Mouse (Mus musculus): ENCODE measurements around the gene Cbx3. TPM values are rescaled to one million over a fixed set of nuclear protein-coding genes. Genes with fewer than 3 reads are reported as not detected.

The Cbx3 gene
- 4.7 and 5.2 TPM in 2 replicates for polyA plus RNA-seq (2012; rRNA removed)

DNA sequence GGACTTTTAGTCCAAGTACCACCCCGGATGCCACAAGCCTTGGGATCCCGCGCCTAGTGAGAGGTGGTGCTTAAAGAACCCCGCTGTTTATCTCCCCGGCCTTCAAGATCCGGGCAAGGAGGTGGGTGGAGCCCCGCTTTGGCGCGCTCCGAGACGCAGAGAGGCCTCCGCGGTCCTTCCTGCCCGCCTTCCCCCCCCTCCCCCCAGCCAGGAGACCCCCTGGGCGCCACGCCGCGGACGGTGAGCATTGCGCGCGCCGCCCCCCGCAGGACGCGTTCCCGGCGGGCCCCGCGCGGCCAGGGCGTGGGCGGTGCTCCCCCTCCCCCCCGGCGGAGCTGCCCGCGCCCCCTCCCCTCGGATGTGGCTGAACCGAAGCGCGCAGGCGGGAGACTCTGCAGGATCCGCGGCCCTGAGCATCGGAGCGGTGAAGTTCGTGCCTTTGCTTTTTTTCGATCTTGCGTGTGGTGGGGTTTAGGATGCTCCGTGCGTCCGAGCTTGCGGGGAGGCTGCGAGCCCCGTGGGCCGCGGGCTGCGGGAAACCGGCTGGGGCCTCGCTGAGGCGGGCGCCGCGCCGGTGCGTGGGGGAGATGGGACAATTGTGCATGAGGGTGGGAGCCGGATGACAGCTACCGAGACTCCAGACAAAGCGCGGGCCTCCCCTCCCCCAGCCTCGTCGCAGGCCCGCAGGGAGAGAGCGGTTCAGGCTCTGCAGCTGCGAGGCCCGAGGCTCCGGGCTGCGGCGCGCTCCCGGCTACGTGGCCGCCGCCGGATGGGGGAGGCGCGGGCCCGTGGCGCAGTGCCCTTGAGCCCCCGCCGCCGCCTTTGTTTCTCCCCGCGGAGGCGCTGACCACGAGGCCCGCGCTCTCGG, at the start of gene Cbx3:
TSS of gene Cbx3 (plus strand) at position 50 of the 868 bp plus-strand sequence.
- Histone ChIP-seq H3K27ac (ENCODE audit: insufficient read depth, low read length) (peak within 1 kb of the TSS; percentile 100), H3K4me1 (ENCODE audit: control insufficient read depth, insufficient read depth, insufficient read length) (peaks cover 5% of the 10 kb centered on the region), H3K27me3 (ENCODE audit: control insufficient read depth, insufficient read depth, low read length) (no peaks in the 10 kb centered on the region), H3K36me3 (ENCODE audit: control insufficient read depth, insufficient read depth, low read length) (peaks cover 11% of the 10 kb centered on the region), H3K4me3 (ENCODE audit: extremely low read depth, insufficient read depth, insufficient read length) (peak within 1 kb of the TSS; percentile 99)
- peak; percentile 78 to 85 for DNase-seq (ENCODE audit: low read depth in 1 of 2, low spot score in 2 of 2)
- WGBS, result 1% methylated on average over 96 of the region's 99 CpGs
- TF ChIP-seq POLR2A (IDR thresholded peaks at IDR 0.05; ENCODE audit: low read depth, low read length) (peak; percentile 9), CTCF (IDR thresholded peaks at IDR 0.05; ENCODE audit: extremely low read depth, insufficient read depth, insufficient read length, insufficient replicate concordance) (no peak)

- no peaks in the 10 kb centered on the region for H3K27me3 ChIP-seq (ENCODE audit: control insufficient read depth, insufficient read depth, low read length)
- H3K27ac ChIP-seq (ENCODE audit: insufficient read depth, low read length), result no peak overlapping the region
- DNase-seq (ENCODE audit: low read depth in 1 of 2, low spot score in 2 of 2), result no peak
- H3K4me1 ChIP-seq (ENCODE audit: control insufficient read depth, insufficient read depth, insufficient read length), result no peaks in the 10 kb centered on the region
- no peak overlapping the region for H3K4me3 ChIP-seq (ENCODE audit: extremely low read depth, insufficient read depth, insufficient read length)
- no peaks in the 10 kb centered on the region for H3K36me3 ChIP-seq (ENCODE audit: control insufficient read depth, insufficient read depth, low read length)
- no peak for TF ChIP-seq POLR2A (IDR thresholded peaks at IDR 0.05; ENCODE audit: low read depth, low read length)
- TF ChIP-seq CTCF (IDR thresholded peaks at IDR 0.05; ENCODE audit: extremely low read depth, insufficient read depth, insufficient read length, insufficient replicate concordance), result no peak
- 58% methylated on average over 11 of the region's 11 CpGs for WGBS
Observed at GRCm38 (mm10) chr6:51423466-51424122, 46.6 kb upstream of the Cbx3 start.

DNA sequence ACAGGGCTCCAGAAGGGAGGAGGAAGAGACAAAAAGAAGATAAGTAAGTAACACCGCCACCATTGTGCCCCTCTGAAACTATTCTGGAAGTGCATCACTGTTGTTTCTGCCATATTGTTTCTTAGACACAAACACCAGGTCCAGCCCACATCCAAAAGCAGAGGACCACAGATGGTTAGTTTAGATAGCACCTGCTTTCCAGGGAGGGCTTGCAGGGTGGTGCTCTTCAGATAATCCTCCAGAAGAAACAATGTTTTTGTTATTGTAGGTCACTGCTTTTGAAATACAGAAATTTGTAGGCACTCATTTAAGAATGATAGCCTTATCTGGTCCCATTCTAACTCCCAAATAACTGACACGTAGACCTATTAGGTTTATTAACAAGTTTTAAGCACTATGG, 45.6 kb upstream of the Cbx3 start:
- Histone ChIP-seq H3K27ac (ENCODE audit: insufficient read depth, low read length) (no peak overlapping the region), H3K27me3 (ENCODE audit: control insufficient read depth, insufficient read depth, low read length) (no peaks in the 10 kb centered on the region), H3K4me1 (ENCODE audit: control insufficient read depth, insufficient read depth, insufficient read length) (no peaks in the 10 kb centered on the region), H3K4me3 (ENCODE audit: extremely low read depth, insufficient read depth, insufficient read length) (no peak overlapping the region), H3K36me3 (ENCODE audit: control insufficient read depth, insufficient read depth, low read length) (no peaks in the 10 kb centered on the region)
- DNase-seq (ENCODE audit: low read depth in 1 of 2, low spot score in 2 of 2), result no peak
- WGBS, result 72% methylated on average over 2 of the region's 2 CpGs
- no peak for TF ChIP-seq CTCF (IDR thresholded peaks at IDR 0.05; ENCODE audit: extremely low read depth, insufficient read depth, insufficient read length, insufficient replicate concordance)
- TF ChIP-seq POLR2A (IDR thresholded peaks at IDR 0.05; ENCODE audit: low read depth, low read length), result no peak

- Histone ChIP-seq H3K27ac (ENCODE audit: insufficient read depth, low read length) (no peak within 1 kb of the TSS), H3K4me3 (ENCODE audit: extremely low read depth, insufficient read depth, insufficient read length) (peak within 1 kb of the TSS; percentile 43; the same call in 1 of the 2 replicates), H3K4me1 (ENCODE audit: control insufficient read depth, insufficient read depth, insufficient read length) (peaks cover 11% of the 10 kb centered on the region), H3K27me3 (ENCODE audit: control insufficient read depth, insufficient read depth, low read length) (peaks cover 12% of the 10 kb centered on the region), H3K36me3 (ENCODE audit: control insufficient read depth, insufficient read depth, low read length) (no peaks in the 10 kb centered on the region)
- WGBS, result 2% methylated on average over 74 of the region's 74 CpGs
- TF ChIP-seq CTCF (IDR thresholded peaks at IDR 0.05; ENCODE audit: extremely low read depth, insufficient read depth, insufficient read length, insufficient replicate concordance) (no peak), POLR2A (IDR thresholded peaks at IDR 0.05; ENCODE audit: low read depth, low read length) (no peak)
- DNase-seq (ENCODE audit: low read depth in 1 of 2, low spot score in 2 of 2), result peak in 1 of 2 experiments; percentile 40
Observed at GRCm38 (mm10) chr6:51432535-51433397, 37.4 kb upstream of the Cbx3 start, which contains the start of gene Nfe2l3. Gene Nfe2l3, plus strand, starts transcription at chr6:51432670.

- Histone ChIP-seq H3K4me1 (ENCODE audit: control insufficient read depth, insufficient read depth, insufficient read length) (peaks cover 11% of the 10 kb centered on the region), H3K36me3 (ENCODE audit: control insufficient read depth, insufficient read depth, low read length) (no peaks in the 10 kb centered on the region), H3K27me3 (ENCODE audit: control insufficient read depth, insufficient read depth, low read length) (peaks cover 12% of the 10 kb centered on the region), H3K27ac (ENCODE audit: insufficient read depth, low read length) (no peak overlapping the region), H3K4me3 (ENCODE audit: extremely low read depth, insufficient read depth, insufficient read length) (no peak overlapping the region)
- DNase-seq (ENCODE audit: low read depth in 1 of 2, low spot score in 2 of 2), result no peak
- TF ChIP-seq POLR2A (IDR thresholded peaks at IDR 0.05; ENCODE audit: low read depth, low read length), result no peak
- no peak for TF ChIP-seq CTCF (IDR thresholded peaks at IDR 0.05; ENCODE audit: extremely low read depth, insufficient read depth, insufficient read length, insufficient replicate concordance)
- 55% methylated on average over 7 of the region's 7 CpGs for WGBS
Observed at GRCm38 (mm10) chr6:51434270-51434669, 35.9 kb upstream of the Cbx3 start.

DNA sequence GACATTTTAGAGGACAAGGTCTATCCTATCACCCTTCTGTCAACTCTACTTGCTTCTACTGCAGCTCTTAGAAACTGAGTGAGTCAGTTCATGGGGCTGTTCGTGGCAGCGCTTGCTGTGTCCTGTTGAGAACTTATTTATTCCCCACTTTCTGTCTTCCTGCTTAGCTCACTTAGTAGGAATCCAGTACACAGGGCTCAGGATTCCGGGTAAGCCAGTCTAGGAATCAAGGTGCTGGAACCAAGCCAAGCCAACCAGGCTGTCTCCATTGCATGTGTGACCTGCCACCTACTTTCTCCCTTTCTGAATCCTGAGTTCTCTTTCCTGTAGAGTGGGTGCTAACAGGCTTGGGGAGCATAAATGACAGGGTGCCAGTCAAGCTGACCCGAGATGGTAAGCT, 32.5 kb upstream of the Cbx3 start:
- no peak overlapping the region for H3K4me3 ChIP-seq (ENCODE audit: extremely low read depth, insufficient read depth, insufficient read length)
- no peak overlapping the region for H3K27ac ChIP-seq (ENCODE audit: insufficient read depth, low read length)
- TF ChIP-seq POLR2A (IDR thresholded peaks at IDR 0.05; ENCODE audit: low read depth, low read length) (no peak), CTCF (IDR thresholded peaks at IDR 0.05; ENCODE audit: extremely low read depth, insufficient read depth, insufficient read length, insufficient replicate concordance) (no peak)
- no peaks in the 10 kb centered on the region for H3K36me3 ChIP-seq (ENCODE audit: control insufficient read depth, insufficient read depth, low read length)
- no peak for DNase-seq (ENCODE audit: low read depth in 1 of 2, low spot score in 2 of 2)
- 82% methylated on average over 4 of the region's 4 CpGs for WGBS
- H3K4me1 ChIP-seq (ENCODE audit: control insufficient read depth, insufficient read depth, insufficient read length), result peaks cover 9% of the 10 kb centered on the region
- H3K27me3 ChIP-seq (ENCODE audit: control insufficient read depth, insufficient read depth, low read length), result peaks cover 6% of the 10 kb centered on the region
